In the genomic region with DNA sequence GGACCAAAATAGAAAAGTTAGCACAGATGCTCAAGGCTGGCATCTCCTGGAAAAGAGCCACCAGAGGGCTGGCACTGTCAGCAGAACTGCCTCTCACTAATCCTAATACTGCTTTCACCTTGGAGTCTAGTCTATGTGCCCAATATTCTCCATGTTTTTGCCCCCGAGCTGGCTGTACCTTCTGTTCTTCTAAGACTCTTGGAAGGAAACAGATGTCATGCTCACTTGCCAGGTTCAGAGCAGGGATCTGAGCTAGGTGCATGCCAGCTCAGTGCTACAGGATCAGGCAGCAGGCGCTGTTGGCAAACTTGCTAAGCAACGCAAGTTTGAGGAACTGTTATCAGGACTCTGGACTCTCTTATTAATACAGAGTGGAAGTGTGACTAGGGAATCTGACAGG, we compare ENCODE assay signal across 13 mouse cellular contexts.
A peak's percentile ranks its signal among the peaks of the same experiment; 100 is the strongest.
DNase-seq lines count a peak whose midpoint lies in the region; TF ChIP-seq lines count a peak whose summit lies in the region.
"Had no signal": no experiment of that assay in that cellular context is flagged by ENCODE, and none has a peak within 500 bp of the region (broad histone marks: within the 10 kb centered on the region; RNA-seq: fewer than 3 reads in every experiment).

No protein-coding gene starts in this region.

- peak overlapping the region; percentile 43; the same call in 1 of the 2 replicates for H3K27ac ChIP-seq in gastrocnemius, adult 2 months
- H3K27ac ChIP-seq: kidney, postnatal 0 days; liver, embryonic 14.5 days; stomach, embryonic 15.5 days had no signal

- intact Hi-C loops in gastrocnemius, adult 2 months (cut with DNase I) = no loop called here

- peak; percentile 62 for DNase-seq in gastrocnemius, adult 2 months
- DNase-seq in gastrocnemius, postnatal 4 days (ENCODE audit: low spot score in 2 of 2) = no peak
- peak; percentile 72 for DNase-seq in cerebellum, adult 9-10 months
- DNase-seq in gastrocnemius, postnatal 25 days = peak; percentile 48
- DNase-seq in right cerebral cortex, postnatal 10 days (ENCODE audit: low spot score in 2 of 2) = peak; percentile 48 to 68
- DNase-seq in testis, postnatal 14 days (ENCODE audit: low spot score) = no peak
- DNase-seq in c-Kit-positive CD71-positive TER-119-positive erythroid progenitor cells, embryonic 14.5 days (ENCODE audit: low spot score) = no peak
- DNase-seq in thymus, postnatal 25 days = no peak
- DNase-seq: heart, postnatal 36 days had no signal

- no peak overlapping the region for H3K4me3 ChIP-seq in gastrocnemius, adult 2 months
- H3K4me3 ChIP-seq: megakaryocyte, embryonic 14.5 days; stomach, embryonic 15.5 days had no signal

- no peak for TF ChIP-seq CTCF in gastrocnemius, adult 2 months (IDR thresholded peaks at IDR 0.05)

Comparison
In these comparisons a context has a peak if more than half of its experiments do, and no peak if none do; other contexts are left out.
1. DNase-seq: peak in gastrocnemius, adult 2 months (single experiment), cerebellum, adult 9-10 months (single experiment), gastrocnemius, postnatal 25 days (single experiment) and right cerebral cortex, postnatal 10 days (2 of 2); none in gastrocnemius, postnatal 4 days (0 of 2), testis, postnatal 14 days (single experiment), c-Kit-positive CD71-positive TER-119-positive erythroid progenitor cells, embryonic 14.5 days (single experiment) and thymus, postnatal 25 days (single experiment).